Mouse (Mus musculus): ENCODE results near the gene Hcfc1r1. TPM values are rescaled to one million over a fixed set of nuclear protein-coding genes. Genes with fewer than 3 reads are reported as not detected.

Gene Hcfc1r1
- polyA plus RNA-seq, 1 experiment from 2014 or later, result 93.1 TPM

DNA sequence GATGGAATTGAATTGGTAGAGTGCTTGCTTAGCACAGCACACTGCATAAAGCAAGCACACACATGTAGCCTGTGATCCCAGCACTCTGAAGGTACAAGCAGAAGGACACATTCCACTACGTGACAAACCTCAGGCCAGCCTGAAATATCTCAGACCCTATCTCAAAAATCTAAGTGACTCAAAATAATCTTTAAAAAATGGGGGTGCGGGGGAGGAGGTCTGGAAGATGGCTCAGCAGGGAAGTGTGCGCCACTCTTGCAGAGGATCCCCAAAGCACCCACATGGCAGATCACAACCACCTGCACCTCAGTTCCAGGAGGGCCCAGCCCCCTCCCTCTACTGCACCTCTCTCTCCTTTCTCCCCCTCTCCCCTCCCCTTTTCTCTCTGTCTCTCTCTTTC is 1.9 kb upstream of the Hcfc1r1 start:
- Histone ChIP-seq H3K27me3 (ENCODE audit: control insufficient read depth, insufficient read depth, low read length) (no peaks in the 10 kb centered on the region), H3K27ac (ENCODE audit: low read length) (no peak overlapping the region), H3K4me3 (replicated peaks; ENCODE audit: low read length) (no peak overlapping the region), H3K4me2 (ENCODE audit: low read depth, low read length) (no peak overlapping the region), H3K4me1 (ENCODE audit: control insufficient read depth, insufficient read depth, low read length) (peaks cover 32% of the 10 kb centered on the region), H3K36me3 (ENCODE audit: control insufficient read depth, insufficient read depth, low read length) (peaks cover 8% of the 10 kb centered on the region), H3K9me3 (replicated peaks; ENCODE audit: control insufficient read depth, low read length) (no peaks in the 10 kb centered on the region), H3K9ac (ENCODE audit: low read length) (no peak overlapping the region)
- no peak for ATAC-seq (ENCODE audit: insufficient read depth, low FRiP score)
- WGBS, result 80% methylated on average over 3 of the region's 3 CpGs

DNA sequence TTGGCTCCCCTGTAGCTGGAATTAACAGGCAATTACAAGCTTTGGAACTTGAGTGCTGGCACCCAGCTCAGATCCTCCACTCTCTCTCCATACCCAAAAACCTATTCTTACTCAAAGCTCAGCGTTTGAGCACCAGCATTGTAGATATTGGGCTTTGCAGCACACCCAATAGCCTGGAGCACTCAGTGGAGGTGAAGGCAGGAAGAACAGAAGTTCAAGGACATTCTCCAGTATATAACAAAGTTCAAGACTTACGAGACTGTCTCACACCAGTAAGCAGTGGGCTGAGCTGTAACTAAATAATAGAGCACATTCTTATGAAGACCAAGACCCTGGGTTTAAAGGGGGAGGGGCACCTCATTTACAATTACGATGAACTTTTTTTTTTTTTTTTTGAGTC is 635 bp upstream of the Hcfc1r1 start:
- Histone ChIP-seq H3K4me3 (replicated peaks; ENCODE audit: low read length) (peak overlapping the region; percentile 78), H3K27ac (ENCODE audit: low read length) (no peak overlapping the region), H3K36me3 (ENCODE audit: control insufficient read depth, insufficient read depth, low read length) (peaks cover 8% of the 10 kb centered on the region; the same call in 1 of the 2 replicates), H3K4me2 (ENCODE audit: low read depth, low read length) (peak overlapping the region; percentile 97), H3K27me3 (ENCODE audit: control insufficient read depth, insufficient read depth, low read length) (no peaks in the 10 kb centered on the region), H3K4me1 (ENCODE audit: control insufficient read depth, insufficient read depth, low read length) (peaks cover 35% of the 10 kb centered on the region), H3K9ac (ENCODE audit: low read length) (peak overlapping the region; percentile 81; the same call in 1 of the 2 replicates), H3K9me3 (replicated peaks; ENCODE audit: control insufficient read depth, low read length) (no peaks in the 10 kb centered on the region)
- no peak for ATAC-seq (ENCODE audit: insufficient read depth, low FRiP score)
- WGBS, result 50% methylated on average over 3 of the region's 3 CpGs

DNA sequence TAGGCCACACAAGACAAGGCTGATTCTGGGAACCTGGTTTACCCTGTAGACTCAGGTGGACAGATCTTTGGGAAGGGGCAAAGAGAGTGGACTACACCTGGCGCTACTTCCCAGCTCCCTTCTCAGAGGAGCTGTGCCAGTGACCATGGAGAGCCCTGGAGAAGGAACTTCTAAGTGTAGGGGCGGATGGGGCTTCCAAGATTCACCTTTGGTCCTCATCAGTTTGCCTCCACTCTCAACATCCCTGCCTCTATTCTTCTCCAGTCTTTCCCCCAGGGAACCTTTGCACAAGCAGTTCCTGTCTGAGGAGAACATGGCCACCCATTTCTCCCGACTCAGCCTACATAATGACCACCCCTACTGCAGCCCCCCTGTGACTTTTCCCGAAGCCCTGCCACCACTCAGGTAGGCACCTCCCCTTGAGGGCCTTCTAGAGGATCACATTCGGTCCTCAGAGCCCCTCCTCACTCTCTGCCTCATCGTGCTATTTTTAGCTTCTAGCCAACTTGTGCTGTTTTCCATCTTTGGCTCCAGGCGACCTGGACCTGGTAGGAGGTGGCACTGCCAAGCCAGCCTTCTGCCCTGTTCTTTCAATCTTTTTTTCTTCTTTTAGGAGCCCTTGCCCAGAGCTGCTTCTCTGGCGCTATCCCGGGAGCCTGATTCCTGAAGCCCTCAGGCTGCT is 1.0 kb downstream of the Hcfc1r1 start:
- no peak for ATAC-seq (ENCODE audit: insufficient read depth, low FRiP score)
- WGBS, result 30% methylated on average over 9 of the region's 9 CpGs

DNA sequence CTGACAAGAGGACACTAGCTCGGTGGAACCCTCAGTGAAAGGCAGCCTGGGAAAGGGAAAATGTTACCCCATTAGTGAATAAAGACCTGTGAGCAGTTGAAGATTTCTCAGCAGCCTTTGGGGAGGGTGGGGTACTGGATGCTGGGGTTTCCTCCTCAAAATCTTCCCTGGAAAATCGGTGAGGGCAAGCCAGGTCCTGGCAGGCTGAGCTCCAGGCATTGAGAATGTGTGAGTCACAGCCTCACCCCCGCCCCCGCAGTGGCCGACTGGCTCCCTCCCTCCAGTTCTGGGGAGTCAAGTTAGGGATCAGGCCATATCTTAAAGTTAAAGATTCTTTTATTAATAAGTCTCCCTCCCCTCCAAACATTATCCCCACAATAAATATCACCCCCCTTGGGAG is 1.7 kb downstream of the Hcfc1r1 start:
- Histone ChIP-seq H3K36me3 (ENCODE audit: control insufficient read depth, insufficient read depth, low read length) (no peaks in the 10 kb centered on the region), H3K27ac (ENCODE audit: low read length) (peak overlapping the region; percentile 91), H3K4me2 (ENCODE audit: low read depth, low read length) (peak overlapping the region; percentile 97), H3K4me1 (ENCODE audit: control insufficient read depth, insufficient read depth, low read length) (peaks cover 37% of the 10 kb centered on the region), H3K9ac (ENCODE audit: low read length) (peak overlapping the region; percentile 76; the same call in 1 of the 2 replicates), H3K27me3 (ENCODE audit: control insufficient read depth, insufficient read depth, low read length) (peaks cover 13% of the 10 kb centered on the region; the same call in 1 of the 2 replicates), H3K4me3 (replicated peaks; ENCODE audit: low read length) (peak overlapping the region; percentile 78), H3K9me3 (replicated peaks; ENCODE audit: control insufficient read depth, low read length) (no peaks in the 10 kb centered on the region)
- ATAC-seq (ENCODE audit: insufficient read depth, low FRiP score), result no peak
- WGBS, result 23% methylated on average over 5 of the region's 5 CpGs

More for the DNA sequence above, 1.0 kb downstream of the Hcfc1r1 start:
- H3K9me3 ChIP-seq (replicated peaks; ENCODE audit: control insufficient read depth, low read length), result no peaks in the 10 kb centered on the region
- peaks cover 37% of the 10 kb centered on the region for H3K4me1 ChIP-seq (ENCODE audit: control insufficient read depth, insufficient read depth, low read length)
- H3K27me3 ChIP-seq (ENCODE audit: control insufficient read depth, insufficient read depth, low read length), result peaks cover 6% of the 10 kb centered on the region; the same call in 1 of the 2 replicates
- peak overlapping the region; percentile 91 for H3K27ac ChIP-seq (ENCODE audit: low read length)
- peak overlapping the region; percentile 78 for H3K4me3 ChIP-seq (replicated peaks; ENCODE audit: low read length)
- peak overlapping the region; percentile 81 for H3K9ac ChIP-seq (ENCODE audit: low read length)
- peak overlapping the region; percentile 97 for H3K4me2 ChIP-seq (ENCODE audit: low read depth, low read length)
- H3K36me3 ChIP-seq (ENCODE audit: control insufficient read depth, insufficient read depth, low read length), result no peaks in the 10 kb centered on the region

DNA sequence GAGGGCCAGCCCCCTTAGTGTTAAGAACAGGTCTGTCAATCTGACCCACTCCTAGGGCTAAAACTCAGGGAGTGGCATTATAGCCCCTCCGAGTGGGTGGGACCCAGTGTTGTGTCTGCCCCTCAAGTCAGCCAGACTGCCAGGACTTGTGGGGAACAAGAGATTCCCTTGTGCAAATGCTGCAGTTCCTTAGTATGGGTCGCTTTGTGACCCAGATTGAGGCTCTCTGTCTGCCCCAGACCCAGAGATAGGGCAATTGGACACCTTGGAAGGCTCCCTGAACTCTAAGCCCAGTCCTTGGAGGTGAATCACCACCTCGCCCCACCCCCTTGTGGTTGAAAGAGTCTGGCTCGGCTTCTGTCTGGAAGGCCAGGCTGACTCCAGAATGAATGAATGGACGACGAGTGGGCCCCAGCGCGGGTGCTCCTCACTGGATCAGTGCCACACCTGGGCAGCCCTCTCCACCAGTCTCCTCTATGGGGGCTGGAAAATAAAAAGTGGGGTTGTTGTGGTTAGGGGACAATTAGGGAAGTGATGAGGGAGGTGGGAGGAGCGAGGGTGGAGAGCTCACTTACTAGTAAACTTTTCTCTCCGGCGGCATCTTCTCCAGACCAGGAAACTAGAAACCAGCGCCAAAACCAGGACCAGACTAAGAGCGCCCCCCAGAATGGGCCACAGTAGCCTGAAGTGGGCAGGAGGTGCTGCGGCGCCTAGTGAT is 2.3 kb downstream of the Hcfc1r1 start:
- peaks cover 37% of the 10 kb centered on the region for H3K4me1 ChIP-seq (ENCODE audit: control insufficient read depth, insufficient read depth, low read length)
- H3K4me2 ChIP-seq (ENCODE audit: low read depth, low read length), result peak overlapping the region; percentile 97
- H3K27me3 ChIP-seq (ENCODE audit: control insufficient read depth, insufficient read depth, low read length), result peaks cover 16% of the 10 kb centered on the region; the same call in 1 of the 2 replicates
- peak overlapping the region; percentile 76 for H3K9ac ChIP-seq (ENCODE audit: low read length)
- peak overlapping the region; percentile 68 for H3K4me3 ChIP-seq (replicated peaks; ENCODE audit: low read length)
- no peaks in the 10 kb centered on the region for H3K36me3 ChIP-seq (ENCODE audit: control insufficient read depth, insufficient read depth, low read length)
- peak overlapping the region; percentile 91 for H3K27ac ChIP-seq (ENCODE audit: low read length)
- no peak for ATAC-seq (ENCODE audit: insufficient read depth, low FRiP score)
- H3K9me3 ChIP-seq (replicated peaks; ENCODE audit: control insufficient read depth, low read length), result no peaks in the 10 kb centered on the region
- WGBS, result 11% methylated on average over 15 of the region's 15 CpGs

GRCm38 (mm10) chr17:23676473-23677031 is 3.2 kb downstream of the Hcfc1r1 start:
- no peaks in the 10 kb centered on the region for H3K36me3 ChIP-seq (ENCODE audit: control insufficient read depth, insufficient read depth, low read length)
- peak overlapping the region; percentile 76 for H3K9ac ChIP-seq (ENCODE audit: low read length)
- 1% methylated on average over 37 of the region's 37 CpGs for WGBS
- ATAC-seq (ENCODE audit: insufficient read depth, low FRiP score), result no peak
- H3K4me2 ChIP-seq (ENCODE audit: low read depth, low read length), result peak overlapping the region; percentile 97
- H3K27me3 ChIP-seq (ENCODE audit: control insufficient read depth, insufficient read depth, low read length), result peaks cover 22% of the 10 kb centered on the region; the same call in 1 of the 2 replicates
- H3K9me3 ChIP-seq (replicated peaks; ENCODE audit: control insufficient read depth, low read length), result no peaks in the 10 kb centered on the region
- H3K4me1 ChIP-seq (ENCODE audit: control insufficient read depth, insufficient read depth, low read length), result peaks cover 42% of the 10 kb centered on the region
- H3K27ac ChIP-seq (ENCODE audit: low read length), result peak overlapping the region; percentile 91
- H3K4me3 ChIP-seq (replicated peaks; ENCODE audit: low read length), result peak overlapping the region; percentile 68

GRCm38 (mm10) chr17:23677236-23677679 is 3.9 kb downstream of the Hcfc1r1 start, which contains the start of gene Tnfrsf12a:
Gene Tnfrsf12a (minus strand): TSS chr17:23677468.
- Histone ChIP-seq H3K27ac (ENCODE audit: low read length) (peak within 1 kb of the TSS; percentile 91), H3K4me3 (replicated peaks; ENCODE audit: low read length) (peak within 1 kb of the TSS; percentile 68), H3K4me1 (ENCODE audit: control insufficient read depth, insufficient read depth, low read length) (peaks cover 44% of the 10 kb centered on the region), H3K9me3 (replicated peaks; ENCODE audit: control insufficient read depth, low read length) (no peaks in the 10 kb centered on the region), H3K9ac (ENCODE audit: low read length) (peak within 1 kb of the TSS; percentile 76), H3K27me3 (ENCODE audit: control insufficient read depth, insufficient read depth, low read length) (peaks cover 22% of the 10 kb centered on the region; the same call in 1 of the 2 replicates), H3K36me3 (ENCODE audit: control insufficient read depth, insufficient read depth, low read length) (no peaks in the 10 kb centered on the region), H3K4me2 (ENCODE audit: low read depth, low read length) (peak within 1 kb of the TSS; percentile 97)
- WGBS, result under 1% methylated on average over 34 of the region's 34 CpGs
- ATAC-seq (ENCODE audit: insufficient read depth, low FRiP score), result peak; percentile 51

DNA sequence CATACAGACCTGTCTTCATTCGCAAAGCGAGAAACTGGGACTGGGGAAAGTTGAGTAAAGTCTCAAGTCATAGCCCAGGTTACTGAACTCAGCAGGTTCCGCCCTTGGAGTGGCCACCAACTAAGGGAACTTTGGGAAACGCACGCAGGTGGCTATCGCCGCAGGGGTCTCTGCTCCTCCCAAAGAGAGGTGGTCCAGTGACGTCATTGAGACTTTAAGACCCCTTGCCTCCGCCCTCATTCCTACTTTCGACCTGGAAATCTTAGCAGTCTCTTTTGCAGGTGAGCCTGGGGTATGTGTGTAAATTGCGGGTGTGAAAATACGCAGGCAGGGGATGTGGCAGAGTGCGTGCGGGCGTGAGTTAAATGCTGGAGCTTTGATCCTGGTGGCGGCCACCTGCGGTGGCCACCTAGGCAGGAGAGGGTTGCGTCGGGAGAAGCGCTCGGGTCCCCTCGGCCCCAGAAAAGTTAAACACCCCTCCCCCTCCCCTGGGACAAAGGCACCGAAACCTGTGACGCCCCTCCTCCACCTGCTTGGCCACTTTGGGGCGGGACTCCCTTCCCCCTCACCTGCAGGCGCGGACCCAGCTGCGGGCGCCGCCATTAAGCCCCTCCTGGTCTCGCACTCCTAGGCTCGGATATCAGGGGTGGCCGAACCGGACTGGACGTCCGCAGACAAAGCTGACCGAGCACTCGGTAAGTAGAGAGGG is 5.9 kb downstream of the Hcfc1r1 start, which contains the start of gene Cldn6:
Gene Cldn6 (plus strand): TSS at position 123 of the 709 bp plus-strand sequence.
- H3K36me3 ChIP-seq (ENCODE audit: control insufficient read depth, insufficient read depth, low read length), result no peaks in the 10 kb centered on the region
- 3% methylated on average over 38 of the region's 38 CpGs for WGBS
- H3K9me3 ChIP-seq (replicated peaks; ENCODE audit: control insufficient read depth, low read length), result no peaks in the 10 kb centered on the region
- peak within 1 kb of the TSS; percentile 34 for H3K27ac ChIP-seq (ENCODE audit: low read length)
- H3K4me1 ChIP-seq (ENCODE audit: control insufficient read depth, insufficient read depth, low read length), result peaks cover 46% of the 10 kb centered on the region
- peaks cover 28% of the 10 kb centered on the region for H3K27me3 ChIP-seq (ENCODE audit: control insufficient read depth, insufficient read depth, low read length)
- H3K4me3 ChIP-seq (replicated peaks; ENCODE audit: low read length), result peak within 1 kb of the TSS; percentile 44
- H3K9ac ChIP-seq (ENCODE audit: low read length), result peak within 1 kb of the TSS; percentile 60
- ATAC-seq (ENCODE audit: insufficient read depth, low FRiP score), result no peak
- peak within 1 kb of the TSS; percentile 51 for H3K4me2 ChIP-seq (ENCODE audit: low read depth, low read length)
